Mouse (Mus musculus) cerebellum, adult 11 months (tissue): ENCODE measurements around the gene Defa21.
"Not testable (repeated sequence)": the region's sequence is repeated elsewhere in the genome, so short reads cannot be mapped to it uniquely, and the experiment has no call there.

ENCODE experiments used
- DNase-seq: peaks from one replicate; pipeline ENCODE4 v3.0.0; 2022

Gene Defa21

GRCm38 (mm10) chr8:21025245-21025644 lies at the start of gene Defa21:
TSS of gene Defa21 (plus strand) at chr8:21025545.
- not testable (repeated sequence) for DNase-seq

- DNase-seq: no peak
These were observed 45.5 kb upstream of the Defa21 start for GRCm38 (mm10) chr8:20979846-20980245.

- DNase-seq: not testable (repeated sequence)
These were observed 31.3 kb upstream of the Defa21 start for GRCm38 (mm10) chr8:20994042-20994441.

GRCm38 (mm10) chr8:20996776-20997175 lies 28.6 kb upstream of the Defa21 start:
- no peak for DNase-seq

- DNase-seq: no peak
These were observed 28.1 kb upstream of the Defa21 start for GRCm38 (mm10) chr8:20997291-20997690.

GRCm38 (mm10) chr8:21001171-21001570 lies 24.2 kb upstream of the Defa21 start:
- no peak for DNase-seq

- no peak for DNase-seq
These were observed 18.5 kb upstream of the Defa21 start for GRCm38 (mm10) chr8:21006801-21007200.

- not testable (repeated sequence) for DNase-seq
These were observed 16.8 kb upstream of the Defa21 start for GRCm38 (mm10) chr8:21008578-21008977.

- DNase-seq: not testable (repeated sequence)
These were observed 14.8 kb upstream of the Defa21 start for GRCm38 (mm10) chr8:21010548-21010947.

- not testable (repeated sequence) for DNase-seq
These were observed 29.4 kb downstream of the Defa21 start, which contains the start of gene Defa23 for GRCm38 (mm10) chr8:21054747-21055146. TSS of gene Defa23 (plus strand) at chr8:21055047.

GRCm38 (mm10) chr8:21064738-21065137 lies 39.4 kb downstream of the Defa21 start, which contains the start of gene Defa35:
TSS of gene Defa35 (plus strand) at chr8:21065038.
- not testable (repeated sequence) for DNase-seq
